Comparison of ENCODE assay signal across 13 mouse cellular contexts in the genomic region with DNA sequence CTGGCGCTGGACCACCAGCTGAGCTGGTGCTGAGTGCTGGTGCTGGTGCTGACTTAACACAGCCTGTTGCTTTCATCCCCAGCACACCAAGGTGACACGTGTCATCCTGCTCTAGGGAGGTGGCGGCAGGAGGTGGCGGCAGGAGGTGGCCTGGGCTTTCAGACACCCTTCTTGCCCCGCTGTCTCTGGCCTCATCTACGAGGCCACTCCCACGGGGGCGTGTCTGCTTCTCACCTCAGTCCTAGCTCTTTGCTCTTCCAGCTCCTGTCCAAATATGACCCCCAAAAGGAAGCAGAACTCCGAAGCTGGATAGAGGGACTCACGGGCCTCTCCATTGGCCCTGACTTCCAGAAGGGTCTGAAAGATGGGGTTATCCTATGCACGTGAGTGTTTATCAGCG. TPM values are rescaled to one million over a fixed set of nuclear protein-coding genes. Genes with fewer than 3 reads are reported as not detected.
A peak's percentile ranks its signal among the peaks of the same experiment; 100 is the strongest.
DNase-seq lines count a peak whose midpoint lies in the region; ATAC-seq lines count a peak whose summit lies in the region.
"Had no signal": no experiment of that assay in that cellular context is flagged by ENCODE, and none has a peak within 500 bp of the region (broad histone marks: within the 10 kb centered on the region; RNA-seq: fewer than 3 reads in every experiment).

No protein-coding gene starts in this region.

- DNase-seq in kidney, postnatal 14 days, result no peak
- DNase-seq in 3T3-L1 (ENCODE audit: low read depth, low spot score) (peak; percentile 20), A20 (ENCODE audit: low read depth, low spot score) (peak; percentile 27)
- no peak for DNase-seq in cerebellum, postnatal 36 days
- DNase-seq: adrenal gland, postnatal 25 days; cerebellum, adult 9-10 months; right cerebral cortex, postnatal 4 days; thymus, postnatal 25 days had no signal

- H3K4me1 ChIP-seq in kidney, embryonic 15.5 days, result peaks cover 53% of the 10 kb centered on the region
- H3K4me1 ChIP-seq in intestine, embryonic 15.5 days (replicated peaks), result peaks cover 46% of the 10 kb centered on the region

- no peak for ATAC-seq in kidney, embryonic 15.5 days (replicated peaks; ENCODE audit: low FRiP score)
- ATAC-seq in intestine, embryonic 15.5 days, result no peak
- ATAC-seq in activated CD4-positive, CD25-positive, alpha-beta regulatory T cell, adult 4 months, result no peak

- H3K4me3 ChIP-seq in kidney, embryonic 15.5 days (replicated peaks), result peak overlapping the region; percentile 14; the same call in 1 of the 2 replicates
- 0 out of 2 replicates have a peak overlapping the region, but pooled peaks have one; percentile 10 for H3K4me3 ChIP-seq in intestine, embryonic 15.5 days (replicated peaks)
- H3K4me3 ChIP-seq: layer of hippocampus, adult 2 months had no signal

- peak overlapping the region; percentile 79 for H3K4me2 ChIP-seq in kidney, embryonic 15.5 days
- peak overlapping the region; percentile 37 for H3K4me2 ChIP-seq in intestine, embryonic 15.5 days (replicated peaks)
- H3K4me2 ChIP-seq: midbrain, embryonic 11.5 days had no signal

- peaks cover 6% of the 10 kb centered on the region; the same call in 1 of the 2 replicates for H3K27me3 ChIP-seq in kidney, embryonic 15.5 days
- no peaks in the 10 kb centered on the region for H3K27me3 ChIP-seq in intestine, embryonic 15.5 days (replicated peaks)

- no peak overlapping the region for H3K27ac ChIP-seq in kidney, embryonic 15.5 days
- H3K27ac ChIP-seq in intestine, embryonic 15.5 days, result no peak overlapping the region
- H3K27ac ChIP-seq: layer of hippocampus, adult 2 months had no signal

- peaks cover 46% of the 10 kb centered on the region for H3K36me3 ChIP-seq in kidney, embryonic 15.5 days
- H3K36me3 ChIP-seq in intestine, embryonic 15.5 days, result peaks cover 39% of the 10 kb centered on the region

- no peak overlapping the region for H3K9ac ChIP-seq in kidney, embryonic 15.5 days
- no peak overlapping the region for H3K9ac ChIP-seq in intestine, embryonic 15.5 days

- peaks cover 7% of the 10 kb centered on the region; the same call in 1 of the 2 replicates for H3K9me3 ChIP-seq in kidney, embryonic 15.5 days (replicated peaks)
- H3K9me3 ChIP-seq in intestine, embryonic 15.5 days, result no peaks in the 10 kb centered on the region

- WGBS in kidney, embryonic 15.5 days, result 59% methylated on average over 12 of the region's 12 CpGs
- WGBS in intestine, embryonic 15.5 days, result 72% methylated on average over 12 of the region's 12 CpGs

RNA-seq across cellular contexts. Expression of gene Cnn2, which starts 2.7 kb away (rescaled TPM):
- polyA plus RNA-seq in kidney, embryonic 15.5 days (2015; fragmentation: Nextera tagmentation; extraction: Ambion mirVana), result 253 and 292 TPM in 2 replicates
- 239 and 242 TPM in 2 replicates for polyA plus RNA-seq in intestine, embryonic 15.5 days (2015; fragmentation: Nextera tagmentation; extraction: Ambion mirVana)
- 100 to 1,000 TPM; 828 to 877 TPM for polyA plus RNA-seq in activated CD4-positive, CD25-positive, alpha-beta regulatory T cell, adult 4 months (2017; shearing (Covaris generic))

RNA-seq across cellular contexts. Expression of gene Abca7, which starts 5.2 kb away (rescaled TPM):
- 3.9 and 4.5 TPM in 2 replicates for polyA plus RNA-seq in kidney, embryonic 15.5 days (2015; fragmentation: Nextera tagmentation; extraction: Ambion mirVana)
- polyA plus RNA-seq in intestine, embryonic 15.5 days (2015; fragmentation: Nextera tagmentation; extraction: Ambion mirVana), result 3.0 and 3.7 TPM in 2 replicates
- 10 to 100 TPM; 13.2 to 17.0 TPM for polyA plus RNA-seq in activated CD4-positive, CD25-positive, alpha-beta regulatory T cell, adult 4 months (2017; shearing (Covaris generic))

RNA-seq across cellular contexts. Expression of gene Tmem259, which starts 7.0 kb away (rescaled TPM):
- 15.7 and 17.5 TPM in 2 replicates for polyA plus RNA-seq in kidney, embryonic 15.5 days (2015; fragmentation: Nextera tagmentation; extraction: Ambion mirVana)
- polyA plus RNA-seq in intestine, embryonic 15.5 days (2015; fragmentation: Nextera tagmentation; extraction: Ambion mirVana), result 18.1 and 19.6 TPM in 2 replicates
- polyA plus RNA-seq in activated CD4-positive, CD25-positive, alpha-beta regulatory T cell, adult 4 months (2017; shearing (Covaris generic)), result 1 to 10 TPM; 1.9 to 3.8 TPM

RNA-seq across cellular contexts. Expression of gene Grin3b, which starts 20.6 kb away (rescaled TPM):
- 0.31 and 0.39 TPM in 2 replicates for polyA plus RNA-seq in kidney, embryonic 15.5 days (2015; fragmentation: Nextera tagmentation; extraction: Ambion mirVana)
- 0.11 TPM in 2 replicates for polyA plus RNA-seq in intestine, embryonic 15.5 days (2015; fragmentation: Nextera tagmentation; extraction: Ambion mirVana)
- not detected for polyA plus RNA-seq in activated CD4-positive, CD25-positive, alpha-beta regulatory T cell, adult 4 months (2017; shearing (Covaris generic))

RNA-seq across cellular contexts. Expression of gene Arhgap45, which starts 25.4 kb away (rescaled TPM):
- polyA plus RNA-seq in kidney, embryonic 15.5 days (2015; fragmentation: Nextera tagmentation; extraction: Ambion mirVana), result 8.7 and 10.0 TPM in 2 replicates
- 6.3 and 6.5 TPM in 2 replicates for polyA plus RNA-seq in intestine, embryonic 15.5 days (2015; fragmentation: Nextera tagmentation; extraction: Ambion mirVana)
- polyA plus RNA-seq in activated CD4-positive, CD25-positive, alpha-beta regulatory T cell, adult 4 months (2017; shearing (Covaris generic)), result 100 to 1,000 TPM; 196 to 326 TPM

Comparison
In these comparisons a context has a peak if more than half of its experiments do, and no peak if none do; other contexts are left out.
1. DNase-seq: peak in 3T3-L1 (single experiment) and A20 (single experiment); none in kidney, postnatal 14 days (single experiment) and cerebellum, postnatal 36 days (0 of 2).